Mouse (Mus musculus): ENCODE results near the gene Kcnip1. TPM values are rescaled to one million over a fixed set of nuclear protein-coding genes. Genes with fewer than 3 reads are reported as not detected.

Gene Kcnip1
- polyA plus RNA-seq, 1 experiment from 2014 or later = 110 TPM

DNA sequence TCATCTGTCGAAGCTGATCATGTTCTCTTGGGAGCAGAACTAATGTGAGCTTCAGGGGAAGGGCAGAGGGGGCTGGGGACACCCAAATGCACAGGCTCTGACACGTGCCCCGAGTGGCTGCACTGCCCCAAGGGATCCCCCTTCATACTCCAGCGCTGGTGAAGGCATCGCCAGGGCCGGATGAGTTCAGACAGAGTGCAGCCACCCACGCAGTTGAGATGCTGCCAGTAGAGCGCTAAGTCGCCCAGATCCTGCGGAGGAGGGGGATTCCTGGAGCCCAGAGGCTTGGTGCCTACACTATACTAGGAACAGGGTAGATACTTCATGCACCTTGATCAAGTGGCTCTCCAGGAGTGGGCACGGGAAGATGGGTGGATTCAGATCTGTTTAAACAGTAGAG lies 143.3 kb downstream of the Kcnip1 start:
- H3K4me3 ChIP-seq (replicated peaks; ENCODE audit: low read length) = no peak overlapping the region
- no peak overlapping the region for H3K27ac ChIP-seq
- no peaks in the 10 kb centered on the region for H3K9me3 ChIP-seq (ENCODE audit: control insufficient read depth, low read length)
- DNase-seq (ENCODE audit: low spot score) (no peak), ATAC-seq (ENCODE audit: low FRiP score) (no peak)
- H3K4me2 ChIP-seq (replicated peaks) = no peak overlapping the region
- H3K4me1 ChIP-seq (replicated peaks; ENCODE audit: control insufficient read depth, insufficient read depth, low read length) = peaks cover 25% of the 10 kb centered on the region
- H3K36me3 ChIP-seq (replicated peaks; ENCODE audit: control insufficient read depth, insufficient read depth) = no peaks in the 10 kb centered on the region
- 47% methylated on average over 11 of the region's 11 CpGs for WGBS
- no peak overlapping the region for H3K9ac ChIP-seq
- no peaks in the 10 kb centered on the region for H3K27me3 ChIP-seq (ENCODE audit: control insufficient read depth, insufficient read depth, low read length)

DNA sequence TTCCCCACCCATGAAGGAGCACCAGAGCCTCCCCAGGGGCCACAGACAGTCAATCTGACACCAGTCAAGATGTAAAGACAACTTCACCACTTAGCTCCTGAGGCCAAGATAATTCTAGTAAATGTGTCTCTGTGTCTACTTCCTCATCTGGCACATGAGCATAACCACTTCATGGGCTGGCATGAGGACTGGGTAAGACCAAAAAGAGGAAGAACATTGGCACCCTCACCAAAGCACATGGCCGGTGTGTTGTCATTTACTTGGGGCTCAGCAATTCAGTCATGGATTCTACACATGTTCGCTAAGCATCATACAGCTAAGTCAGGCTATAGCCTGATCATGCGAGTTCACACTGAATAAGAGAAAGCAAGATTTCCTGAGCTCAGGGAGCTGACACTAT lies 144.3 kb downstream of the Kcnip1 start:
- 95% methylated on average over 3 of the region's 3 CpGs for WGBS
- peaks cover 28% of the 10 kb centered on the region for H3K4me1 ChIP-seq (replicated peaks; ENCODE audit: control insufficient read depth, insufficient read depth, low read length)
- H3K9me3 ChIP-seq (ENCODE audit: control insufficient read depth, low read length) = no peaks in the 10 kb centered on the region
- H3K27ac ChIP-seq = no peak overlapping the region
- no peaks in the 10 kb centered on the region for H3K36me3 ChIP-seq (replicated peaks; ENCODE audit: control insufficient read depth, insufficient read depth)
- no peak overlapping the region for H3K9ac ChIP-seq
- H3K27me3 ChIP-seq (ENCODE audit: control insufficient read depth, insufficient read depth, low read length) = no peaks in the 10 kb centered on the region
- ATAC-seq (ENCODE audit: low FRiP score) (no peak), DNase-seq (ENCODE audit: low spot score) (no peak)
- H3K4me3 ChIP-seq (replicated peaks; ENCODE audit: low read length) = no peak overlapping the region
- no peak overlapping the region for H3K4me2 ChIP-seq (replicated peaks)

DNA sequence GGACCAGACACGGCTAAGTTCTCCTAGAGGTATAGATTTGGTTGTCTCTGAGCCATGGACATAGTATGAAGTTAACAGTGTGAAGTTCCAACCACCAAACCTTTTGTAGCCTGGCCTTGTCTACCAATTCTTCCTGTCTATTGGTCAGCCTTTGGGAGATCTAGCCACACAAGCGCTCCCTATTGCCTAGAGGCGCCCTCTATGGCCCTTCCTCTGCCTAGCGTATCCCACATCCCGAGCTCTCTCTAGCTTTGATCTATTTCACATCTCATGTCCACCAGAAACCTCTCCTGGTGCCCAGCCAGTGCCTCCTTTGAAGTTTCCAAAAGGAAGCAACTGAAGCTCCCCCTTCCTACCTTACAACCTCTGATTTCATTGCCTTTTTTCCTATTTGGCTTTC lies 147.0 kb downstream of the Kcnip1 start:
- Histone ChIP-seq H3K9ac (no peak overlapping the region), H3K4me2 (replicated peaks) (no peak overlapping the region), H3K36me3 (replicated peaks; ENCODE audit: control insufficient read depth, insufficient read depth) (no peaks in the 10 kb centered on the region), H3K27me3 (ENCODE audit: control insufficient read depth, insufficient read depth, low read length) (no peaks in the 10 kb centered on the region), H3K4me1 (replicated peaks; ENCODE audit: control insufficient read depth, insufficient read depth, low read length) (peaks cover 41% of the 10 kb centered on the region), H3K27ac (no peak overlapping the region), H3K4me3 (replicated peaks; ENCODE audit: low read length) (no peak overlapping the region), H3K9me3 (ENCODE audit: control insufficient read depth, low read length) (no peaks in the 10 kb centered on the region)
- 74% methylated on average over 5 of the region's 5 CpGs for WGBS
- DNase-seq (ENCODE audit: low spot score) (no peak), ATAC-seq (ENCODE audit: low FRiP score) (no peak)

DNA sequence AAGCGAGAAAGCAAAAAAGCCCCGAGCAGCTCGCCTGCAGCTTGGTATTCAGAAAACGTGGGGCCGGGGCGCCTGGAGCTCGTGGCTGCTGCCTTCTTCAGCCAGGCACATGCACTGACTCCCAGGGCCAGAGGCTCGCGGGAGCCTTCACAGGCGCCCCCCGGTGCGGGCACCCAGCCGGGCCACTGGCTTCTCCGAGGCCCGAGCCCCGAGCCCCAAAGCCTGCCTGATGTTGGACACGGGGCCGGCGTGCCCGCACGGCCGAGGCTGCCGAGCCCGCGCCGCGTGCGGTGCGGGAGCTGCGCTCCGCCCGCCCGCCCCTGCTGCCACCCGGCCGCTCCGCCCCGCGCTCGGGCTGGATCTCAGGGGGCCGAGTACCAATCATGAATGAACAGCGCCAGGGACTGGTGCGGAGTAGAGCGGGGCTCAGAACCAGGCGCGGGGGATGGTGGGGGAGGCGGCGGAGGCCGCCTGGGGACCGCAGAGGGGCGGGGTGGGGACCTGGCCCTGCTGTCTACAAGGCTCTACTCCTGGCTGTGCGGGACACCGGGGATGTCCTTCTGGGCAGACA lies 149.6 kb downstream of the Kcnip1 start:
- Histone ChIP-seq H3K4me2 (replicated peaks) (peak overlapping the region; percentile 85), H3K27ac (peak overlapping the region; percentile 71), H3K9ac (peak overlapping the region; percentile 79), H3K4me1 (replicated peaks; ENCODE audit: control insufficient read depth, insufficient read depth, low read length) (peaks cover 47% of the 10 kb centered on the region), H3K4me3 (replicated peaks; ENCODE audit: low read length) (peak overlapping the region; percentile 47), H3K36me3 (replicated peaks; ENCODE audit: control insufficient read depth, insufficient read depth) (no peaks in the 10 kb centered on the region), H3K9me3 (ENCODE audit: control insufficient read depth, low read length) (no peaks in the 10 kb centered on the region), H3K27me3 (ENCODE audit: control insufficient read depth, insufficient read depth, low read length) (no peaks in the 10 kb centered on the region)
- DNase-seq (ENCODE audit: low spot score) (peak; percentile 52), ATAC-seq (ENCODE audit: low FRiP score) (peak; percentile 85)
- 1% methylated on average over 44 of the region's 52 CpGs for WGBS

DNA sequence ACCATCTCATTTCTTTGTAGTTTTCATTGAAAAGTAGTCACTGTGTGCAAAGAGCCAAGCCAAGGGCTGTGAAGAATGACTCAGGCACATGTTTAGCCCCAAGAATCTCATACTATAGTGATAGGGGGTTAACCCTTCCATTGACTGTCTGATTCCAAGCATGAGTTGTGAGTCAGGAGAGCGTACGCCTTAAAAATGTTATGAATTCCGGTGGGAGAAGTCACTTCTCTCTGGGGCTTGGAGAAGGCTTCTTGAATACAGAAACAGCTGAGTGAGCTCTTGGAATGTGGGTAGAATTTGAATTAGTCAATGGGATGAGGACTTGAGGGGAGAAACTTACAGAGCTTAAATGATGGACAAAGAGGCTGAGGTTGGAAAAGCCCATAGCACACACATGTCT lies 153.9 kb downstream of the Kcnip1 start:
- peak overlapping the region; percentile 85; the same call in 1 of the 2 replicates for H3K4me2 ChIP-seq (replicated peaks)
- H3K27ac ChIP-seq = no peak overlapping the region
- DNase-seq (ENCODE audit: low spot score) (no peak), ATAC-seq (ENCODE audit: low FRiP score) (no peak)
- 78% methylated on average over 3 of the region's 3 CpGs for WGBS
- H3K36me3 ChIP-seq (replicated peaks; ENCODE audit: control insufficient read depth, insufficient read depth) = no peaks in the 10 kb centered on the region
- no peaks in the 10 kb centered on the region for H3K9me3 ChIP-seq (ENCODE audit: control insufficient read depth, low read length)
- no peak overlapping the region for H3K9ac ChIP-seq
- H3K27me3 ChIP-seq (ENCODE audit: control insufficient read depth, insufficient read depth, low read length) = no peaks in the 10 kb centered on the region
- no peak overlapping the region for H3K4me3 ChIP-seq (replicated peaks; ENCODE audit: low read length)
- peaks cover 48% of the 10 kb centered on the region for H3K4me1 ChIP-seq (replicated peaks; ENCODE audit: control insufficient read depth, insufficient read depth, low read length)

DNA sequence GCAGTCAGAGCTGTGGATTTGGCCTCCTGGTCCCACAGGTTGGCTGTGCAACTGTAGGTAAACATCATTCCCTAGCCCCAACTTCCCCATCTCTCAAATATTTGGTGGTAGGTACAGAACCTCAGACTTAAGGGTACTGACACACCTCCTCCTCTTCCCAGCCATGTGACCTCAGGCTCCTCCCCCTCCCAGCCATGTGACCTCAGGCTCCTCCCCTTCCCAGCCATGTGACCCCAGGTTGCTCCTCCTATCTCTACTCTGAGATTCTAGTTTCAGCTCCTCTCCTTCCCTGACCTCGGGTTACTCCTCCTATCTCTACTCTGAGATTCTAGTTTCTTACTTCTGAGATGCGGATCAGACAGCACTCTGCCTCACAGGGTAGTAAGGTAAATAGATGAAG lies 163.2 kb downstream of the Kcnip1 start:
- Histone ChIP-seq H3K9me3 (ENCODE audit: control insufficient read depth, low read length) (no peaks in the 10 kb centered on the region), H3K27me3 (ENCODE audit: control insufficient read depth, insufficient read depth, low read length) (no peaks in the 10 kb centered on the region), H3K36me3 (replicated peaks; ENCODE audit: control insufficient read depth, insufficient read depth) (no peaks in the 10 kb centered on the region), H3K4me2 (replicated peaks) (no peak overlapping the region), H3K4me3 (replicated peaks; ENCODE audit: low read length) (no peak overlapping the region), H3K27ac (no peak overlapping the region), H3K9ac (no peak overlapping the region), H3K4me1 (replicated peaks; ENCODE audit: control insufficient read depth, insufficient read depth, low read length) (peaks cover 26% of the 10 kb centered on the region)
- ATAC-seq (ENCODE audit: low FRiP score) = no peak
- no peak for DNase-seq (ENCODE audit: low spot score)
- 85% methylated on average over 2 of the region's 2 CpGs for WGBS

DNA sequence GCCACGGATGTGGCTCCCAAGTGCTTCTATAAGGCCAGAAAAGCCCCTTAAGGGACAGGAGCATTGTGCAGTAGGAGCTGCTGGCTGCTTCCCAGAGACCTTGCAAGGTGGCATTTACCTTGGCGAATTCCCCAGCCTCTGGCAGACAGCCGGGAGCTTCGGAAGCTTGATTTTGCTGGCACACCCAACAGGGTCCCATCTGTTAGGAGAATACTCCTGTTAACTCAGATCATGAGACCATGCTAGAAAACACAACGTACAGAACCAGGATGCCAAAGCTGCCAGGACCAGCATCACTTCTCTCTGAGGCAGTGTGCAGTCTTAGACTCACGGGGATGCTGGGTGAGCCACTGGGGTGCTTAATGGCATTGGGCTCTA lies 165.1 kb downstream of the Kcnip1 start:
- DNase-seq (ENCODE audit: low spot score) (peak; percentile 53), ATAC-seq (ENCODE audit: low FRiP score) (no peak)
- H3K36me3 ChIP-seq (replicated peaks; ENCODE audit: control insufficient read depth, insufficient read depth) = no peaks in the 10 kb centered on the region
- peak overlapping the region; percentile 78 for H3K27ac ChIP-seq
- no peaks in the 10 kb centered on the region for H3K27me3 ChIP-seq (ENCODE audit: control insufficient read depth, insufficient read depth, low read length)
- no peaks in the 10 kb centered on the region for H3K9me3 ChIP-seq (ENCODE audit: control insufficient read depth, low read length)
- 43% methylated on average over 6 of the region's 6 CpGs for WGBS
- peaks cover 30% of the 10 kb centered on the region for H3K4me1 ChIP-seq (replicated peaks; ENCODE audit: control insufficient read depth, insufficient read depth, low read length)
- H3K9ac ChIP-seq = no peak overlapping the region; the same call in 1 of the 2 replicates
- no peak overlapping the region for H3K4me3 ChIP-seq (replicated peaks; ENCODE audit: low read length)
- H3K4me2 ChIP-seq (replicated peaks) = no peak overlapping the region; the same call in 1 of the 2 replicates

DNA sequence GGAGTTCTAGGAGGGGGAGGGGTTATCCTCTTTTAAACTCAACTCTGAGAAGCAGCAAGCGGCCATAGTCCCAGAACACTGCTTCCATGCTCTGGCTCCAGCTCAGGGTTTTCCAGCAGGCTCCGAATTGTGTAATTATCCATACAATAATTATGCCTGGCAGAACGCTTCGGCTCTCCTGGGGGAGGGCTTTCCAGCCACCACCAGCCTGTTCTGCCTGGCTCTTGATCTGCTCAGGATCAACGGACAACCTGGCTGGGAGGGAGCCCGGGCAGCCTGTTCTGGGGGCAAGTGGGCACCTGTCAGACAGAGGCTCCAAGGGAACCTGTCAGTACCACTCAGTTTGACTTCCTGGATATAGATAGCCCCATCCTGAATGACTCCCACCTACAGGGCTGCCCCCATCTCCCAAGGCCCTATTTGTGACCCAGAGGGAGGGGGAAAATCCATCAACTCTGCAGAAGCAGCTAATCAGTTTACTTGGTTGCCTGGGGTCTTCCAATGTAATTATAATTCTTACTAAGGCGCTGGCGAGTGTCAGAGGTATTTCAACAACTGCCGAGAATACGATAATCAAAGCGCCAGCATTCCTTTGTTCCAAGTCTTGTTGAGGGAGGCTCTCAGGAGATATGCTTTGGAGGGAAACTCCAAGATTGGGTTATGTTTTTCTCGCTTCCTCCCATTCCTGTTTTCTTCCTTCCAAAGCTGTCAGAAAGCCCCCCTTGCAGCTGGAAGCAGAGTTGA lies 165.7 kb downstream of the Kcnip1 start:
- 30% methylated on average over 12 of the region's 12 CpGs for WGBS
- ATAC-seq (ENCODE audit: low FRiP score) (peak; percentile 73; the same call in 1 of the 2 replicates), DNase-seq (ENCODE audit: low spot score) (peak; percentile 61)
- H3K36me3 ChIP-seq (replicated peaks; ENCODE audit: control insufficient read depth, insufficient read depth) = no peaks in the 10 kb centered on the region
- H3K4me2 ChIP-seq (replicated peaks) = no peak overlapping the region; the same call in 1 of the 2 replicates
- H3K27ac ChIP-seq = peak overlapping the region; percentile 78
- H3K9ac ChIP-seq = no peak overlapping the region; the same call in 1 of the 2 replicates
- peaks cover 30% of the 10 kb centered on the region for H3K4me1 ChIP-seq (replicated peaks; ENCODE audit: control insufficient read depth, insufficient read depth, low read length)
- H3K4me3 ChIP-seq (replicated peaks; ENCODE audit: low read length) = no peak overlapping the region
- no peaks in the 10 kb centered on the region for H3K27me3 ChIP-seq (ENCODE audit: control insufficient read depth, insufficient read depth, low read length)
- H3K9me3 ChIP-seq (ENCODE audit: control insufficient read depth, low read length) = no peaks in the 10 kb centered on the region

DNA sequence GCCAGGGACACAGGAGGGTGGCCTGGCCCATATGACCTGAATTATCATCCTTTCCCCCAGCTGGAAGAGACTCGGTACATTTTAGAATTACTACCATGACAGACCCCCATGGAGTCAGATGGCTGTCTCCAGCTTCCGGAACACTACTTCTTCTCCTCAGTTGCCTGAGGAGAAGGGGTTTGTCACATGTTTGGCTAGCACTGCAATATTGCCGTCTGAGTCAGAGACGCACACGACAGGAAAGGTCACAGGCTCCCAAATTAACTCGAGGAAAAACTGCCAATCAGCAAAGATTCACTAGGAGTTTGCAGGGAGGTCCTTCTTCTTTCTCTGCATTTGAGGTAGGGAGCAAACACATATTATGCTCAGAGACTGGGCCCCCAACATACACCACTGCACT lies 168.2 kb downstream of the Kcnip1 start:
- Histone ChIP-seq H3K9me3 (ENCODE audit: control insufficient read depth, low read length) (no peaks in the 10 kb centered on the region), H3K4me3 (replicated peaks; ENCODE audit: low read length) (no peak overlapping the region), H3K27me3 (ENCODE audit: control insufficient read depth, insufficient read depth, low read length) (no peaks in the 10 kb centered on the region), H3K36me3 (replicated peaks; ENCODE audit: control insufficient read depth, insufficient read depth) (no peaks in the 10 kb centered on the region), H3K4me1 (replicated peaks; ENCODE audit: control insufficient read depth, insufficient read depth, low read length) (peaks cover 30% of the 10 kb centered on the region), H3K4me2 (replicated peaks) (no peak overlapping the region), H3K27ac (no peak overlapping the region), H3K9ac (no peak overlapping the region)
- WGBS = 38% methylated on average over 6 of the region's 6 CpGs
- DNase-seq (ENCODE audit: low spot score) (peak; percentile 39), ATAC-seq (ENCODE audit: low FRiP score) (no peak)

Data from hindbrain, embryonic 14.5 days (tissue).